Mouse (Mus musculus) liver, adult 2 months (tissue): ENCODE data around the gene Cnpy3.

ENCODE experiments used
- CTCF ChIP-seq: fragments of 200-500 bp; IDR thresholded peaks from 2 replicates; pipeline ENCODE4 v1.5.1; 2011; ENCODE audit warnings: low read depth, low read length, control low read depth
- POLR2A ChIP-seq: fragments of 200-500 bp; IDR thresholded peaks from 2 replicates; pipeline ENCODE4 v1.6.1; 2011; ENCODE audit warnings: low read length, control low read depth; ENCODE audit not compliant: insufficient read depth; ENCODE audit errors: extremely low read depth

DNA sequence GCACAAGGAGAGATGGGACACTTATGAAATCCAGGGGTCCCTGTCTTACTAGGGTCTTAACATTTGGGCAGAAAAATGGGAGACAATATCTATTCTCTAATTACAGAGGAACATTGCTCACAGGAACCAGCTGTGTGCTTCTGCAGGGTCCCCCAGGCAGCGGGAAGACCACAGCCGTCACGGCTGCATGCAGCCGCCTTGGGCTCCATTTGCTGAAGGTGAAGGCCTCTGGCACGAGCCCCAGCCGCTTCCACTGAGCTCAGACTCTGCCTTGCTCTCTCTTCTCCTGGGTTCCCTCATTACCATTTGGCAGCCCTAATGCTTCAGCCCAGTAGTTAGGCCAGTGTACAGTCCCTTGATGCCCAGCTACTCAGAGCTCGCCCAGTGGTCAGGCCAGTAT lies 30.9 kb downstream of the Cnpy3 start:
- TF ChIP-seq POLR2A (no peak), CTCF (no peak)
